Mouse (Mus musculus) cerebellum, adult 2 months (tissue): ENCODE results near the gene Sec14l1. TPM values are rescaled to one million over a fixed set of nuclear protein-coding genes. Genes with fewer than 3 reads are reported as not detected.

Experiments used
- DNase-seq, 2 experiments: peaks; one replicate each; pipeline ENCODE4 v3.0.0; 2021
- H3K27ac ChIP-seq: fragments of 200-500 bp; 2 replicates; pipeline ENCODE4 v1.5.1; 2012; ENCODE audit warnings: low read length, control low read depth, inconsistent platforms; ENCODE audit not compliant: insufficient read depth
- H3K27me3 ChIP-seq: fragments of 200-500 bp; 2 replicates; pipeline ENCODE4 v1.6.1; 2012; ENCODE audit warnings: inconsistent platforms, mild to moderate bottlenecking, low read length, moderate library complexity; ENCODE audit not compliant: control insufficient read depth, insufficient read depth
- H3K4me1 ChIP-seq: fragments of 200-500 bp; 2 replicates; pipeline ENCODE4 v1.6.1; 2011; ENCODE audit warnings: low read length; ENCODE audit not compliant: control insufficient read depth, insufficient read depth
- H3K4me3 ChIP-seq: fragments of 200-500 bp; replicated peaks from 2 replicates; pipeline ENCODE3; 2011; ENCODE audit warnings: mild to moderate bottlenecking, low read depth, low read length, control low read depth; ENCODE audit not compliant: insufficient read depth
- CTCF ChIP-seq: fragments of 200-500 bp; IDR thresholded peaks from 2 replicates; pipeline ENCODE4 v1.5.1; 2011; ENCODE audit warnings: low read depth, mild to moderate bottlenecking, control low read depth, low read length, moderate library complexity, borderline replicate concordance; ENCODE audit not compliant: insufficient read depth
- POLR2A ChIP-seq: fragments of 200-500 bp; IDR thresholded peaks from 2 replicates; pipeline ENCODE4 v1.6.1; 2011; ENCODE audit warnings: low read length, control low read depth, borderline replicate concordance; ENCODE audit not compliant: insufficient read depth
- WGBS: fragments of 180-500 bp; shearing (Covaris S2); methylation state at CpG from one replicate; pipeline ENCODE4 v1.1.7; 2018; 5-methylcytosine and 5-hydroxymethylcytosine counted together
- polyA plus RNA-seq: library from polyadenylated mRNA; depleted of rRNA; stranded (reverse); fragments of >200 nt; gene quantifications from 2 replicates; pipeline ENCODE4 v1.2.3, GENCODE M21; 2012

The Sec14l1 gene
- polyA plus RNA-seq, 1 experiment, result 124 TPM

DNA sequence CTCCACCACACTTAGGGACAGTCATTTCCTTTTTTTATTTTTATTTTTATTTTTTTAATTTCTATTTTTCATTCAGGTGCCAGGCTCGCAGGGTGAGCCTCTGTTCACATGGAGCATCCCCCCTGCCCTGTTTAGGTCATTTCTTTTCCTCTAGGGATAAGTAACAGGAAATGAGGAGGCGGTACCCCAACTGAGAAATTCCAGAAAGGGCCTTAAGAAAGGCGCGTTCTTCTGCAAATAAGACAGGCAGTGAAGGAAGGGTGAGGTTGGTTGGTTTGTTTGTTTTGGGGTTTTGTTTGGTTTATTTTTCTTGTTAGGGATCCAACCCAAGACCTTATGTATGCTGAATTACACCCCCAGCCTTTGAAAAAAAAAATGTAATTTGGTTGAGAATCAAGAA, 23.6 kb upstream of the Sec14l1 start:
- Histone ChIP-seq H3K4me3 (no peak overlapping the region), H3K27ac (no peak overlapping the region), H3K27me3 (no peaks in the 10 kb centered on the region), H3K4me1 (no peaks in the 10 kb centered on the region)
- TF ChIP-seq POLR2A (no peak), CTCF (no peak)
- WGBS, result 83% methylated on average over 4 of the region's 4 CpGs
- no peak for DNase-seq

DNA sequence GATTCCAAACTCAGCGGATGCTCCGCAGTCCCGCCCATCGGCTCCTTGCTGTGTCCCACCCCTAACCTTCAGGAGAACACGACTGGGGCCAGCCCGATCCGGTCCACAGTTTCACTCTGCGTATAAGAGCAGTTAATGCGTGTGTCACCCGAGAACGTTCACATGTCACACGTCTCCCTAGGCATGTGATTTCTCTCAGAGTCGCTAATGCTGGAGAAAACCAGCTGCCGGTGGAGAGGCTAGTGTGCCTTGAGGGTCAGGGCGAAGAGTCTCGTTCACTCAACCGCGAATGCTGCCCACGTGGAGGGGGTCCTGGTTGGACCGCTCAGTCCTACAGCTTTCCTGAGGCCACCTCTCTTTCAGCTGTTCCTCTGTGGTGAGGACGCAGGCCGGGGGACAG, 23.1 kb upstream of the Sec14l1 start:
- Histone ChIP-seq H3K27me3 (no peaks in the 10 kb centered on the region), H3K4me3 (no peak overlapping the region), H3K4me1 (no peaks in the 10 kb centered on the region), H3K27ac (no peak overlapping the region)
- DNase-seq, result no peak
- TF ChIP-seq CTCF (no peak), POLR2A (no peak)
- 32% methylated on average over 22 of the region's 22 CpGs for whole genome bisulfite sequencing

DNA sequence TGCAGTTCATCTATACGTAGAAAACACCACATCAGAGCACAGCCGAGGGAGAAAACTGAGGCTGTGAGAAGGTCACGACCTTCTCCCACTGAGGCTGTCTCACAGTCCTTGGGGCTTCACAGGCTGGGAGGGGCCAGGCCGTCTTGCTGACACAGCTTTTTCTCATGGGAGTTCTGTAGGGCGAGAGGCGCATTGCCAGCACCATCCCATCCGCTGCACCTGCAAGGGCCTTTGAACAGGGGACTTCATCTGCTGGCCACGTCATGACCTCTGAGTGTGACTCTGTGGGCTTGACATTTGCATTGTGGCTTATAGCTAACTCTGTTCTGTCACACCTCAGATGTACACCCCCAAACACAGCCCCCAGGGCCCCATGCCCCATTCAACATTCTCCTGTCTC, 22.3 kb upstream of the Sec14l1 start:
- TF ChIP-seq POLR2A, result no peak
- TF ChIP-seq CTCF, result no peak
- Histone ChIP-seq H3K27me3 (no peaks in the 10 kb centered on the region), H3K27ac (no peak overlapping the region), H3K4me3 (no peak overlapping the region), H3K4me1 (no peaks in the 10 kb centered on the region)
- WGBS, result 73% methylated on average over 8 of the region's 8 CpGs
- DNase-seq, result no peak

DNA sequence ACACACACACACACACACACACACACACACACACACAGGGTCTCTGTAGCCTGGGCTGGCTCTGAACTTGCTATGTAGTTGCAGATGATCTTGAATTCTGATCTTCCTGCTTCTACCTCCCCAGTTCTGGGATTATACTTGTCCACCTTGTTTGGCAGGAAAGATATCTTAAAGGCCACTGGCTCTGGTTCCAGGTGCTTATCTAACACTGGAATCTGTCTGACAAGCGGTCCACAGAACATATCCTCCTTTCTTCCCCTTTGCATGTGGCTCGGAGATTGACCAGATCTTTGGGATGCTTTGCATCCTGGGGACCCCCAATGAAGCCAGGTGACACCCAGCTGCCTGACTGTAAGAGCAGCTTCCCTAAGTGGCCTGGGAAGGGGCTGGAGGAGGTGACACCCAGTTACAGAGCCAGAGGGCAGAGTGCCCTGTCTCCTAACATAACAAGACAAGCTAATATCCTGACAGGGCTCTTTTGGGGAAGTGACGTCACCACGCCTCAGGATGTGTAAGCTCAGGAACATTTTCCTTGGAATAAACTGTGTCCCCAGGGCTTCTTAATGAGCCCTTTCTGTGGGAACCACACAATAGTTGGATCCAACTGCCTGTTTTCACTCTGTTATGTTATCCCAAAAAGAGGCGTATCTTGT, 20.9 kb upstream of the Sec14l1 start:
- 88% methylated on average over 5 of the region's 5 CpGs for WGBS
- DNase-seq, result no peak
- TF ChIP-seq POLR2A (no peak), CTCF (no peak)
- Histone ChIP-seq H3K4me1 (no peaks in the 10 kb centered on the region), H3K27ac (no peak overlapping the region), H3K4me3 (no peak overlapping the region), H3K27me3 (no peaks in the 10 kb centered on the region)

DNA sequence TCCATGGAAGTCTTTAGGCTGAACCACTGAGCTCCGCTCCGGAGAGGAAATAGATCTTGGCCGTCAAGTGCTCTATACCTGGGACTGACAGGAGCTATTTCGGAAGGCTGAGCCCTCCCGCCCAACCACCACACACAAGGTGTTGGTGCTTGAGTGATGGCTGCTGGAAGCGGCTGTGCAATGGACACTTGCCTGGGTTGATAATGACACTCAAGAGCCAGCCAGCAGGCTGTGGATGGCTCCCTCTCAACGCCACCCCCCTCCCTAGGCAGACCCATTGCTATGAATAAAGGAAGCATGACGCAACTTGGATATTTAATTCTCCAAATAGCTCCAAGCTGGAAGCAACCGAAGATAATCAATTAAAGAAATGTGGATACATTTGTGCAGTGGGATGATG, 20.3 kb upstream of the Sec14l1 start:
- no peaks in the 10 kb centered on the region for H3K4me1 ChIP-seq
- 86% methylated on average over 9 of the region's 9 CpGs for WGBS
- DNase-seq, result no peak
- H3K27me3 ChIP-seq, result no peaks in the 10 kb centered on the region
- no peak overlapping the region for H3K4me3 ChIP-seq
- H3K27ac ChIP-seq, result no peak overlapping the region
- no peak for TF ChIP-seq POLR2A
- no peak for TF ChIP-seq CTCF

DNA sequence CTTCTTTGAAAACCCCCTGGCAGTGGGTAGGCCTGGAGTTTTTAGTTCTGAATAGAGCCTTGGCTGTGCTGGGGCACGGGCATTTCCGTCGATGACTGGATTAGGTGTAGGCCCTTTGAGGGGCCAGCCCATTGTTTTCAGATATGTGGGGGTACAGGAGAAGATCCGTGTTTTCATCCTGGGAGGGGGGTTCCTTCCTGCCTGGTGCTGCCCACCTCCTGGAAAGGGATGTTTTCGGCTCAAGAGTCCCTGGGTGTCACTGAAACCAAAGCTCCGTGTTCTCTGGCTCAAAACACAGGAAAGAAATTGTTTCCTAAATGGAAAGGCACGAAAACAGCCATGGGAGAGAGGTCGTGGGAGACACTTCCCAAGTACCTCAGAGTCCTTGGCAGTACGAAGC, 17.9 kb upstream of the Sec14l1 start:
- no peak for DNase-seq
- no peaks in the 10 kb centered on the region for H3K4me1 ChIP-seq
- WGBS, result 83% methylated on average over 9 of the region's 9 CpGs
- no peak overlapping the region for H3K27ac ChIP-seq
- no peak overlapping the region for H3K4me3 ChIP-seq
- H3K27me3 ChIP-seq, result no peaks in the 10 kb centered on the region
- TF ChIP-seq CTCF, result no peak
- no peak for TF ChIP-seq POLR2A

DNA sequence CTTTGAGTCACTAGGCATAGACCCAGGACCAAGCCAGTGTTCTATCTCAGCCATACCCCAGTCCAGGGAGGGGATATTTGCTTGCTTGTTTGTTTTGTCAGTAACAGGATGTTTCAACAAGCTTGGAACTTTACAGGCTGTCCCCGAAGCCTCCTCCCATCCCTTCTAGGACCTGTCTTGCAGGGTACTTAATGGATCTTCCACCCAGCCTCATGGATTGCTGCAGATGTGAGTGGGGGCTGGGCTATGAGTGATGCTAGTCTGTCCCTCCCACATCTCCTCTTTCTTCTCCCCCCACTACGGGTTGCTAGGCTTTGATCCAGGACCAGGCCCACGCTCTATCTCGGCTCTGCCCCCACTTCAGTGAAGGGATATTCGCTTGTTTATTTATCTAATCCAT, 16.8 kb upstream of the Sec14l1 start:
- TF ChIP-seq POLR2A (no peak), CTCF (no peak)
- no peak for DNase-seq
- 71% methylated on average over 5 of the region's 5 CpGs for WGBS
- H3K4me3 ChIP-seq, result no peak overlapping the region
- no peak overlapping the region for H3K27ac ChIP-seq
- no peaks in the 10 kb centered on the region for H3K27me3 ChIP-seq
- H3K4me1 ChIP-seq, result no peaks in the 10 kb centered on the region

DNA sequence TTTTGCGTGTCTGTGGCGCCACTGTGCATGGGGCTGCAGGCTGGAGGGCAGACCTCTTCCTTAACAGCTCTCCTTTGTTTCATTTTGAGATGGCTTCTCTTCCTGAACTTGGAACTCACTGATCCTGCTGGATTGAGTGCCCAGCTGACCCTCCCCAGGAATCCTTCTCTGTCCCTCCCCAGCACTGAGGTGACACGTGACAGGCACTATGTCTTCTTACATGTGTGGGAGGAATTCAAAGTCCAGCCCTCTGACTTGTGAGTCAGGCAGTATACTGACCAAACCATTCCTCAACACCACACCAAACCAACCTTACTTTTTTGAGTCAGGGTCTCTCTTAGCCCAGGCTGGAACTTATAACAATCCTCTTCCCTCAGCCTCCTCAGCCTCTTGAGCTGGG, 16.2 kb upstream of the Sec14l1 start:
- no peak overlapping the region for H3K4me3 ChIP-seq
- DNase-seq, result no peak
- no peaks in the 10 kb centered on the region for H3K4me1 ChIP-seq
- WGBS, result 83% methylated on average over 3 of the region's 3 CpGs
- no peak overlapping the region for H3K27ac ChIP-seq
- H3K27me3 ChIP-seq, result no peaks in the 10 kb centered on the region
- TF ChIP-seq CTCF (no peak), POLR2A (no peak)
